Mouse (Mus musculus) ovary, postnatal 10 days (tissue): ENCODE measurements around the gene Map4k4.

Experiments used
- DNase-seq: peaks from one replicate; pipeline ENCODE4 v3.0.0; 2022; ENCODE audit warnings: low spot score

Gene Map4k4

GRCm38 (mm10) chr1:40037831-40038230 lies 137.1 kb downstream of the Map4k4 start:
- DNase-seq = no peak

GRCm38 (mm10) chr1:40045686-40046085 lies 145.0 kb downstream of the Map4k4 start:
- no peak for DNase-seq

- no peak for DNase-seq
Measured at GRCm38 (mm10) chr1:40046600-40046999, 145.9 kb downstream of the Map4k4 start.

- no peak for DNase-seq
Measured at GRCm38 (mm10) chr1:40051157-40051556, 150.4 kb downstream of the Map4k4 start.

- DNase-seq = no peak
Measured at GRCm38 (mm10) chr1:40052156-40052555, 151.4 kb downstream of the Map4k4 start.

- no peak for DNase-seq
Measured at GRCm38 (mm10) chr1:40053071-40053470, 152.4 kb downstream of the Map4k4 start.

- DNase-seq = no peak
Measured at GRCm38 (mm10) chr1:40055051-40055450, 154.3 kb downstream of the Map4k4 start.

GRCm38 (mm10) chr1:40055963-40056362 lies 155.2 kb downstream of the Map4k4 start:
- DNase-seq = no peak

- DNase-seq = no peak
Measured at GRCm38 (mm10) chr1:40057351-40057750, 156.6 kb downstream of the Map4k4 start.

- DNase-seq = no peak
Measured at GRCm38 (mm10) chr1:40058013-40058412, 157.3 kb downstream of the Map4k4 start.

- DNase-seq = no peak
Measured at GRCm38 (mm10) chr1:40059122-40059774, 158.5 kb downstream of the Map4k4 start.

GRCm38 (mm10) chr1:40061359-40061758 lies 160.6 kb downstream of the Map4k4 start:
- DNase-seq = no peak

GRCm38 (mm10) chr1:40063409-40063808 lies 162.7 kb downstream of the Map4k4 start:
- no peak for DNase-seq

- no peak for DNase-seq
Measured at GRCm38 (mm10) chr1:40064508-40064907, 163.8 kb downstream of the Map4k4 start.

GRCm38 (mm10) chr1:40072558-40072957 lies 171.8 kb downstream of the Map4k4 start:
- DNase-seq = no peak

GRCm38 (mm10) chr1:40073779-40074178 lies 173.1 kb downstream of the Map4k4 start, which contains the start of gene Il1r2:
TSS of gene Il1r2 (plus strand) at chr1:40074079.
- DNase-seq = no peak
